Mouse (Mus musculus) cerebellum, postnatal 10 days (tissue): ENCODE measurements at regions not wholly inside any gene's neighbourhood (a gene's known extent, or its start where the extent isn't known, plus 50 kb on each side); places are given as distances from the start of the nearest gene placed in this dataset.
A peak's percentile ranks its signal among the peaks of the same experiment; 100 is the strongest.
"Not testable (repeated sequence)": the region's sequence is repeated elsewhere in the genome, so short reads cannot be mapped to it uniquely, and the experiment has no call there.

Experiments
- DNase-seq, 2 experiments: peaks; one replicate each; pipeline ENCODE4 v3.0.0; 2021; ENCODE audit warnings: mixed read lengths in 2 of 2

GRCm38 (mm10) chr13:65375273-65375672 lies 96.7 kb downstream of the Zfp369 start:
- DNase-seq = not testable (repeated sequence)

- not testable (repeated sequence) for DNase-seq
These were observed 100.8 kb downstream of the Zfp369 start for GRCm38 (mm10) chr13:65379411-65379810.

GRCm38 (mm10) chr13:65414990-65415389 lies 97.5 kb upstream of the Gm10139 start:
- DNase-seq = not testable (repeated sequence)

- peak; percentile 0 for DNase-seq
These were observed 92.3 kb upstream of the Gm10139 start for GRCm38 (mm10) chr13:65420201-65420600.
